Mouse (Mus musculus) embryonic fibroblast, embryonic 13.5 days (primary cell): ENCODE measurements around the gene Pgpep1l.

Source experiments
- CTCF ChIP-seq: IDR thresholded peaks from 2 replicates; pipeline ENCODE4 v1.5.1; 2011; ENCODE audit warnings: mild to moderate bottlenecking, control low read depth, low read length, moderate library complexity, borderline replicate concordance; ENCODE audit not compliant: insufficient read depth
- POLR2A ChIP-seq: IDR thresholded peaks from 2 replicates; pipeline ENCODE4 v1.6.1; 2011; ENCODE audit warnings: low read depth, mild to moderate bottlenecking, control low read depth, low read length, moderate library complexity

GRCm38 (mm10) chr7:68313038-68313782, 49.2 kb upstream of the Pgpep1l start:
- no peak for TF ChIP-seq POLR2A
- TF ChIP-seq CTCF: no peak
